Mouse (Mus musculus) B cell, adult 62 days (primary cell): Measurements from ENCODE around the gene Drd3. TPM values are rescaled to one million over a fixed set of nuclear protein-coding genes. Genes with fewer than 3 reads are reported as not detected.

Source experiments
- total RNA-seq: library from RNA; stranded (reverse); gene quantifications from 4 replicates; pipeline ENCODE4 v1.2.4, GENCODE M21; 2023

The Drd3 gene
- not detected in 4 replicates for total RNA-seq

GRCm38 (mm10) chr16:43753751-43754150, at the start of gene Drd3:
Gene Drd3, plus strand, starts transcription at chr16:43754026.

Other genes with a start within 250 kb of the Drd3 start
- gene Tigit, start 89.9 kb upstream of the Drd3 start, total RNA-seq = not detected in 4 replicates
- gene Ccdc191, start 135.8 kb downstream of the Drd3 start, total RNA-seq = 7.2 to 11.2 TPM (median 9.9 TPM) in 4 replicates
- gene Qtrt2, start 172.8 kb downstream of the Drd3 start, total RNA-seq = 43.0 to 73.4 TPM (median 57.5 TPM) in 4 replicates
- gene Zdhhc23, start 225.8 kb downstream of the Drd3 start, total RNA-seq = 9.2 to 12.6 TPM (median 11.6 TPM) in 4 replicates